Mouse (Mus musculus) cerebellum, adult 9-10 months (tissue): ENCODE data around the gene Ankrd55.

Source experiments
- DNase-seq: peaks from one replicate; pipeline ENCODE4 v3.0.0; 2022

Gene Ankrd55

DNA sequence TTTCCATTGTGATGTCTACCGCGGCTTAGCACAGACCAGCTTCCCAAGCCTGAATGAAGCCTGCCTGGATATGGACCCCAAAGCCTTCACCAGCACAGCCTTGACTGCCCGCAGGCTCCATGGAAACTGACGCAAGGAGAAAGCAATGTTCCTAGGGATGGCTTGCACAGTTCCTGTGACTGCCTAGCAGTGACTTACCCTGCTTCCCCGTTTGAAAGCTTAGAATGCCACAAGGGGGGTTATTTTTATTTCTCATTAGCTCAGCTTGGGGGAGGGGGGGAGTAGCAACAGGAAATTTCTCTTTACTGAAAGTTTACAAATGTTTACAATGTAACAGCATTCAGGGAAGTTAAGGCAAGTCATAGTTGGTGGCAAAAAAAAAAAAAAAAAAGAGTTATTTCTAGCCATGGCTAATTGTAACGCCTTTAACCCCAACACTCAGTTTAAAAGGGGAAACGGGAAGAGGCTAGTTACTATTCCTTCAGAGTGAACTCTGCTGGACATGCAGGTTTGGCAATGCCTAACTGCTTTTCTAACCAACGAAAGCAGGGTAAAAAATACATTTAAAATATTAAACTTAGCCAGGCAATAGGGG, 56.1 kb downstream of the Ankrd55 start:
- no peak for DNase-seq

DNA sequence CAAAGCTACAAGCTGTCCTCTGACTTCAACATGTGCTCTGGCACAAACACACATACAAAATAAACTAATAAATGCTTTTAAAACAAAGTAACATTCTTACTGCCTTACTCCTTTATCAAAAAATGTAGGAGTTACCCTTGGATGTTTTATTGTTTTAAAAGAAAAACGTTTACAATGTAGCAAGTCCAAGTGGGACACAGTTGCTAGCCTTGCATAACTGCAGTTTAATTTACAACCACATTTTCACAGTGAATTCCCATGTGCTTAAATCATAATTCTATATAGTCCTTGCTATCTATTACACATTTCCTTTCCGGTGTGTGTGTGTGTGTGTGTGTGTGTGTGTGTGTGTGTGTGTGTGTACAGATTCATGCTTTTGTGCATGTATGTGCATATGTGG, 57.3 kb downstream of the Ankrd55 start:
- DNase-seq = no peak

DNA sequence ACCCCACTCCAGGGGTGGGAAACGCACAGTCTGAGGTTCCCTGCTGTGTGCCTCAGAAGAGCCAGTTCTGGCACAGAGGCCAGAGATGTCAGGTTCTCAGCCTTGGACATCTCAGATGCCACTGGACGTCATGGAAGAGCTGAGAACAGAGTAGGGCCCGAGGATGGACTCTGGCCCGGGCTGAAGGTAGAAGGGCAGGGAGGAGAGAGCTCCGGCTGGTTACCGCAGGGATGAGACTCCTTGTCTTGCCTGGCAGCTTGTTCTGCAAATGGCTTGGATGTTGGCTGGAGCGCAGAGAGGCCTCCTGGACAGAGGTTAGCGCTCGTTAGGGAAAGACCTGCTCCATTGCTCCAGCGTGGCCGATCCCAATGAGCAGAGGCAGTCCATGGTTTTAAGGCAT, 57.8 kb downstream of the Ankrd55 start:
- no peak for DNase-seq

DNA sequence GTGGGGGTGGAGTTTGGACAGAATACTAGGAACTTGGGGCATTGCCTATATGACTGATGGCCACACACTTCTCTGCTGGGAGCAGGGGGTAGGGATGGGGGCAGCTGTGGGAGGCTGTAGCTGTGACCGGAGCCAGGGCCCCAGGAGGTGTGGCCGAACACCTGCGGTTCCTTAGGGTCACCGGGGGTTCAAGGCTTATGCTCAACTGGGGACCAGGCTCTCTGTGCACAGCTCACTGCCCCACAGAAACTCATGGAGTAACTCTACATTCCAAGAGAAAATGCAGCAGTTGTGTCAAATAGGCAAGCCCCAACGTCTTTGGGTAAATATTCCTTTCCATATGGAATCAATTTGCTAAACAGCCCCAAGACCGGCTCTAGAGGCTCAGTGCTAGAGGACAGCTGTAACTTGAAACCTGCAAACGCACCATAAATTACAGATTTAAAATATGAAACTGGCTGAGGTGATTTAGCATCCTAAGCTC, 58.5 kb downstream of the Ankrd55 start:
- no peak for DNase-seq

DNA sequence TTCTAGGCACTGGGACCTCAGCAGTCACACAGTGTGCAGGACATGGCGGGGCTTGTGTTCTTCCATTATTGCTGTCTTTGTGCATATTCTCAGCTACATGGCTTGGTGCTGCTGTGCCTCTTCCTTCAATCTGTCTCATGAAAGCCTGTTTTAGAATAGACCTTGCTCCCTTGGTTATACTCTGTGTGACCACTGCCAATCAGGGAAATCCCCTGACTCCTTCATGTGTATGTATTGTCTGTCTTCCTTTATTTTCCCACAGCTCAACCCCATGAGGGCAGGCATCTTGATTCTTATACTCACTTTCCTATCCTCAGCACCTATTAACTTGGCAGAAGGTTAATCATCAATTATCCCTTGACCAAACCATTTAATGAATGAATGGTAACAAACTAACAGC, 60.0 kb downstream of the Ankrd55 start:
- no peak for DNase-seq

DNA sequence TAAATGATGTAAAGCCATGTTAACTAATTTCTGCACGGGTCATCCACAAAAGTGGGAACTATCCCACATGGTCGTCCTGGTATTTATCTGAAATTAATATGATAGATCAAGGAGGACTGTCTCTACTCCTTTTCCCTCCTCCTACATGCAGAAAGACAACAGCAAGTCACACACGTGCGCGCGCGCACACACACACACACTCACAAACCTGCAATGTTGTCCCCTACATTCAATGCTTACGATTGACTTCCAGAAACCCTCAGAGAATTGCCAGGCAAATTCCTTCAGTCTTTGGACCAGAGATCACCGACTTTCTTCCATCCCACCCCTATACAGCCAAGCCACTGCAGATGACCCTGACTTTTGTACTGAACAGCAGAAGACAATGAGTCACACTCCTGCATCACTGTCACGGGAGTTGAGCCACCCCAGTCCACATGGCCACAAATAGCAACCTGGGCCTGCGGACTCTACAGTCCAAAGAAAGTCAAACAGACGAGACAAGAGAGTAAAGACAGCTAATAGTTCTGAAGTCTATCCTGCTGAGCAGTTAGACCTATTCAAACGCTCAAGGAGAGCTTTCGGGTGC, 60.7 kb downstream of the Ankrd55 start:
- no peak for DNase-seq

DNA sequence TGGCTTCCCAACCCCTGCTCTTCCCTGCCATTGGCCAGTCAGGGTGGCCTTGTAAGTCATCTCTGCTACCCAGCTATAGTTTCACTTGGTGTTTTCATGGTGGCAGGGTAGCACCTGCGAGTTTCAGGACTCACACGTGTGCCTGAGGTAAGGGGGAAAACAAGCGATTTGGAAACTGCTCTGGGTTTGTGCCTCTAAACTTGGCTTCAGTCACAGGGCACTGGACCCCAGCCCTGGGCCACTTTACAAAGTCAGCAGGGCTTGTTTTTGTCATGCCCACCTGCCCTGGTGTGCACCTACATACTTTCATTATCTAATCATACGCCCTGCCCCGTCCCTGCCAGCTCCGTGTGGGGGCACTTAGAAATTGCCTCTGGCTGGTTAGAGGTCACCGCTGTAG, 61.2 kb downstream of the Ankrd55 start:
- DNase-seq = no peak

DNA sequence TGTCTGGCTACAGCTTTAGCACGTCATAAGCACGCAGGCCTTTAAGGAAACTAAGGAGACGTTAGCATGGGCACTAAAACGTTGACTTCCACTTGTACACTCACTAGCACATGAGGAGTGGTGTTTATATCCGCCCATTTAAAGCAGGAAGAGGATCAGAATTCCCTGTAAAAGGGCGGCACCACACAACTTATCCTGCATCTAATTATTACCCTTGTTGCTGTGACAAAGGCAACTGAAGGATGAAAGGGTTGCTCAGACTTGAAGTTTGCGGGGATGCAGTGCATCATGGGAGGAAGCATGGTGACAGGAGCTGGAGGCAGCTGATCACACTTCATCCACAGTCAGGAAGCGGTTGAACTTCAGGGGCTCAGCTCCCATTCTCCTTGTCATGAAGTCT, 63.7 kb downstream of the Ankrd55 start:
- no peak for DNase-seq

DNA sequence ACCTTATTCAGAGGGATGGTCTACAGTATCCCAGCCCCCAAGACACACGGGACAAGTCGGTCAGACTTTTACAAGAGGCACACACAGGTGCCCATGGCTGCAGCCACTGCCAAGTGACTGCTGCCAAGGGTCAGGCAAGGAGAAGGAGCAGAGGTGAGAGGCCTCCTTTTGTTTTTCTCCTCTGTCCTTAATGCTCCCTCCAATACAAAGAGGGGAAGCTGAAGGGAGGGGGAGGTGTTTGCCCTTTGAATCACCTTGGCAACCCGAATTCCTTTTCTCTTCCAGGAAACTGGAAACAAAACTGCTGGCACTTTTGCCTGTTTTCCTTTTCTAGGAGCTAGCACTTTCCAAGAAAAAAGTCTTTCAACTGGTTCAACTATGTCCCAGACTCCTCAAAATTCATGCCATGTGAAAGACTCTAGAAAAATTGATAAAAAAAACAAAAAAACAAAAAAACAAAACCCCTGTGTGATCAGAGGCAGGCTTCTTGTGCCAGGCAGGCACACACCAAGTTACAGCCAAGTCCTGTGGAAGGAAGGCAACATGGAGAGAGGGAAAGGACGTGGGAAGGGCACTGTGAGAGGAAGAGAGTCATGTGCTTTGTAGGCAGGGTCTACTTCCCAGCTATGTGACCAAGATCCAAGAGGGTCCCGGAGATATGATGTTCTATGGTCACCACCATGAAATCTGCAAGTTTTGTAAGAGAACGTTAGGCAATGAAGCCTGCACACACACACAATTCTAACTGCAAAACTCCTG, 66.0 kb downstream of the Ankrd55 start:
- no peak for DNase-seq

DNA sequence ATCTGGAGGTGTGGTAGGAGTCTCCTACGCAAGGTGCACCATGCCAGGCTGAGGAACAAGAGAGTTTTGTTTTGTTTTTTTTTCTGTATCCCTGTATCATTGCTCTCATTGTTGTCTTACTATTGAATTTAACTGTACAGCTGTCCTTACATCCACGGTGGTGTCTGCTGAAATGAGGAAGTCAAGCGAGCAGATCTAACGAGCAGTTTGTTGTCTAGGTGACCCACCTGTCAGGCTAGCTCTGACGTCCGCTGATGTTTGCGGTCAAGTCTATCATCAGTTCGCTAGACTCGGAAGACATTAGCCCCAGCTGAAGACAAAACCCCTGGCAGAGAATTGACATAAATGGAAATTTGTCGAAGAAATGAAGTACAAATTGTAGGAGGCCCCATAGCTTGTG, 66.7 kb downstream of the Ankrd55 start:
- DNase-seq = no peak

DNA sequence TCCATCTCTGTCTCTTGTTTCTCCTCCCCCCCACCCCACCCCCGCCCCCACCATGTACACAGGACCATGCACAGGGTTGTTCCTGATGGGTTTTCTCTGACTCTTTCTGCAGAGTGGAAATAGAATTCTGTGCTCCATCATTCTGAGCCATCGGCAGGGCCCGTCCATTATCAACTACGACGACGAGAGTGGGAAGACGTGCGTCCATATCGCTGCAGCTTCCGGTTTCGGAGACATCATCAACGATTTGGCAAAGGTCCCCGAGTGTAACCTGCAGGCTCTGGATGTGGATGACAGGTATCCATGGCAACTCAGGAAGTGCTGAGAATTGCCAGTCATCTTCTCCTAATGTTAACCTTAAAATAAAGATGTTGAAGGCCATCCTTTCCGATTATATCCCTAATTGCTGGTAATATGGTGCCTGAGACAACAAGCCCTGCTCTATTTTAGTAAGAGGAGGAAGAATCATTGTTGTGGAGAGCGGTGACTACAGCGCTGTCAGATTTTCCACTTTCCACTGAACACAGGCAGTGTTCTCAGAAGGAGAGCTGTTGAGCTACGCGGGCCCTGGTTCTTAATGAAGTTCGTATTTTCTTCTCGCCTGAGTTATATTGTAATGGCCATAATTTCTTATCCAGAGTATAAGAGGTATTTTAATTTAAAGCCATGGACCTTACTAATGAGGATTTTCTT, 67.7 kb downstream of the Ankrd55 start:
- DNase-seq = no peak

DNA sequence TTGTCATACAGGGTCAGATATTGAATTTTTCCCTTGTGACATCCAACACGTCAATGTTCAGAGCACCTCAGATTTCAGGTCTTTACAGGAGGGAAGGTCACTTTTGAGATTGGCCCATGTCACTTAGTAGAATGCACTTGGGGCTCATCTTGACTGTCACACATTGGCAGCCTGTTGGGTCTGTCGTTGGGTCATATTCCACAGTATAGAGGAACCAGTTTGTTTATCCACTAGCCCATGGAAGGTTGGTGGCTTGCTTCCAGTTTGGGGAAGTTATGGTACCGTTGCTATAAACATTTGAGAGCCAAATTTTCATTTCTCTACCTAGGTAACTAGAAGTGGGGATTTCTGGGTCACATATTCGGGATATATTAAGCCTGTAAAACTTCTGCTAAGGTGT, 73.3 kb downstream of the Ankrd55 start:
- DNase-seq = no peak

DNA sequence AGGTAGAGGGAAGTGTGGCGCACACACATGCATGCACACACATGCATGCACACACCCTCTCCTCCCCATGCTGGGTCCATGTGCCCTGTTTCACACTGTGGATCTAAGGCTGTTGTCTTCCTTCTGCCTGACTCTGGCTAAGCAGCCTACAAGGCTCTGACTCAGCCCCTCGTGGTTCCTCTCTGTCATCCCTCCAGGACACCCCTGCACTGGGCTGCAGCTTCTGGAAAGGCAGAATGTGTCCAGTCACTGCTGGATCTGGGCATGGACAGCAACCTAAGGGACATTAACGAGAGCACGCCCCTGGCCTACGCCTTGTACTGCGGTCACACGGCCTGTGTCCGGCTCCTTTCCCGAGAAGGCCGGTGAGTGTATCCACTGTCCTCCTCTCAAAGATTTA, 75.0 kb downstream of the Ankrd55 start:
- DNase-seq = no peak

DNA sequence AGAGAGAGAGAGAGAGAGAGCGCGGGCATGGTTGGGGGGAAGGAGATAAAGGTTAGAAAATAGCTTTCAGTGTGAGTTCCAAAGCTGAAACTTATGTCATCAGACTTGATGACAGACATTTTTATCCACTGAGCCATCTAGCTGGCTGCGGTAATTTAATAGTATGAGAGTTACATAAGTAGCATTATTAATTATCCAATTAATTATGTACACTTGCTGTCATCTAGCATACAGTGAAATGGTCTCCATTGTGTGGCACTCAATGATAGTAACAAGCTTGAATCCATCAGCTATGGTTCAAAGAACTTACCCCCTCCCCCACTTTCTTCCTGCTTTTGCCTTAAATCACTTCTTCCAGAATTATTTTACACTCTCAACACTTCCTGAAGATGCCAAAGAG, 75.5 kb downstream of the Ankrd55 start:
- DNase-seq = no peak

DNA sequence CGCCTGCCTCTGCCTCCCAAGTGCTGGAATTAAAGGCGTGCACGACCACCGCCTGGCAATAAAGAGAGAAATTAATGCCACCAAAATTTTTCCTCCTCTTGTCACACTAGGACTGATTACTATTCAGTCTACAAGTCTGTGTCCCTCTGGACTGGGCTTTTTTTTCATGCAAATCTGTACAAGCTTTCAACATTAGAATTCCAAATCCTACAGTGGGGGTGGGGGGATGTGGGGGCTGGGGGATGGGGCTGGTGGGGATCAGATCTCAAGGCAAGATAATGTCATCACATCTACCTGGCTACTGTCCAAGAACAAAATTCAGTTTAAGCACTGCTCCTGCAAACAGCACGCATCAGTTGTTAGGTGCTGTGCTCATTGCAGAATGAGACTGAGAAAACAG, 76.4 kb downstream of the Ankrd55 start:
- DNase-seq = no peak

DNA sequence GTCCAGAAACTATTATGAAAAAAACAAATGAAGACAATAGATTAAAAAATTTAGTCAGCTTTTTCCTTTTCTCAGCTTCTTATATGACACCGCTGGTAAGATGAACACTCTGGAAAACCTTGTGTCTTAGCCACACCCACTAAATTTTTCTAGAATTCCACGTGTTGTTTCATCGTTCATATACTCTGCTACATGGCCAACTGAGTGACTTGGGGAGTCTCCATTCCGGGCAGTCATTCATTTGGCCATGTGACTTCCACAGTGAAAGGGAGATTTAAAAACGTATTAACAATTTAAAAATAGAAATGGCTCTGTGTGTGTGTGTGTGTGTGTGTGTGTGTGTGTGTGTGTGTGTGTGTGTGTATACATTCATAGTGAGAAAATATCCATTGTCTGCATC, 77.1 kb downstream of the Ankrd55 start:
- DNase-seq = no peak

DNA sequence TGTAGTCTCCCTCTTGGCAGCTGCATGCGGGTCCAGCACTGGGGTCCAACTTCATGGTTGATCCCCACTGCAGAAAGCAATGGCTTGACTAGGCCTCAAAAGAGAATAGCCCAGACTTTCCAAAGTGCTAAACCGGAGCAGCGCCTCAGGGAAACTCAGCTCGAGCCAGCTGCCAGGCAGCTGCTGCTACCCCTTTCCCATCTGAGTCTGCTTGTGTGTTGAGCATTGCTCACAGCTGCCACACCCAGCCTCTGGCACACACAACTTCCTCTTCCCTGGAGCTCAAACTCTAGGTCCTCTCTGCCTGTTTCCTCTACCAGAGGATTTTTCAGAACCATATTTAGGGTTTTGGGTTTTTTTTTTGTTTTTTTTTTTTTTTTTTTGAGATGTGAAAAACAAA, 77.5 kb downstream of the Ankrd55 start:
- no peak for DNase-seq

DNA sequence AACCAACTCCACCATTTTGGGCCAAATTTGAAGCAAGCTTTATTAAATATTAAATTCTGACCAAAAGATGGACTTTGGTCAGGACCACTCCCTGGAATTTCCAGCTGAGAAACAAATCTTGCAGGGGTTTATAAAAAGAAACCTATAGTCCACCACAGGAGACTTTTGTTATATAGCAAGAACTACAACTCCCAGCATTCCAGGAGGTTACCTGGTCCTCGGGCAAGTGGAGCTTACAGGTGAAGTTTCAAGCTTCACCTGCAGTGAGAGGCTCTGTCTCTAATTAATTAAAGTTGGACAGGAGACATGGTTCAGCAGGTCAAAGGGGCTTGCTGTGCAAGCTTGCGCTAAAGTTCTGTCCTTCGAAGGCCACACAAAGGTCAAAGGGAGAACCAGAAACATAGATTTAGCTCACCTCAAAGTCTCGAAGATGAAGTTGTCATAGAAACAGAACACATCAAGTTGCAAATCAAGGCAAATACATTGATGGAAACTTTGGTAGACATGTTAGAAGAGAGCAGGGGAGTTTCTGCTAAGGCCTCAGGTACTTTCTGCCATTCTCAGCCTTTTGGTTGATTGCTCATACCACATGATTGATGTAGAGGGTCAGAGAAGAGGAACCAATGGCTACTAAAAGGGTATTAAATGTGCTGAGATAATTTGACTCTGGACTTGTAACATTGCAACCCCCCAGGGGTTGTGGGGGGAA, 78.2 kb downstream of the Ankrd55 start:
- DNase-seq = no peak

DNA sequence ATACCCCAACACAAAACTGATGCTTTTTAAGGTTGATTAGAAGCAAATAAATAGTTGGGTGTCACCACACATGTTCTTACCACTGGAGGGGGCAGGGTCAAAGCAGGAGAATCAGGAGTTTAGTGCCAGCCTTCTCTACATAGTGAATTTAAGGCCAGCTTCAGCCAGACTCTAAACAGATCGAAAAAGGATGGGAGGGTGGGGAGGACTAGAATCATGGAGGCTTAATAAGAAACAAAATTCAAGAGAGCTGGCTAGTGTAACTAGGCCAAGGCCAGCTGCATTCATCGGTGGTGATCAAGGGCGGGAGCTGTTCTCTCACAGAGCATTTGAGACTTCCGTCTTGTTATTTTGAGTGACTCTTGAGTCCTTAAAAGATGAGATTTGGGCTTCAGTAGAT, 83.5 kb downstream of the Ankrd55 start:
- no peak for DNase-seq

DNA sequence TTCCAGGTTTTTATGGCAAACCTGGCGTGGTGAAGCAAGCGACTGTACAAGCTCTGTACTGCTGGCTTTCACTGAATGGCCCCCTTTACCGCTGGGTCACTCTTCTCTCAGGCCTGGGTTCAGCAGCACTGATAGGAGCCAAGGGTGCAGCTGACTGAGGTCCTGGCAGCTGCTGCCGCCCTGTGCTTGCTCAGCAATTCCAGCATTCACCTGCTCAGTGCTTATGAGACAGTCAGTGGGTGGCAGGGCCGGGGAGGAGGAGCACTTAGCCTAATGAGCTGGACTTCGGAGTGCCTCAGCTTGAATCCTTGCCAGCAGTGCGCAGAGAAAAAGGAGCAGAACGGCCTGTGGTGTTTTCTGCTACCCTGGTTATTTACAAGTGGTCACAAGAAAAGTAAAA, 87.5 kb downstream of the Ankrd55 start:
- DNase-seq = no peak

DNA sequence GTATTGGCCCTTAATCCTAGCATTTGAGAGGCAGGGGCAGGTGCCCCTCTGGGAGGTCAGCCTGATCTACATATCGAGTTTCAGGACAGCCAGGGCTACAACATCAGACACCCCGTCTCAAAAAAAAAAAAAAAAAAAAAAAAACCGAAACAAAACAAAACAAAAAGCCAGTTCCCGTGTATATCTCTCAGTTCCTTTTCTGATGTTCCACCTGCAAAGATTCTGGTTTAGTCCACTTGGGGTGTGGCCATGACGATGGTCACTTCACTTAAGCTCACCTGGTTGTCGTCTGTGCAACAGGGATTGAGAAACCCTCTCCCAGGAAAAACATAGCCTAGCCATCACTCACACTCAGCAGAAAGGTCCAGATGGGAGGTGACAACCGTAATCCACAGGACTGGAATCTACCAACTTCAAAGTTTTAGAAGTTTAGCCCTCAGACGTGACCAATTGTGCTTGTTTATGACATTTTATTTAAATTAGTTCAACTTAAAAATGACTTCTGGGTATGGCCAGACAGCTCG, 90.6 kb downstream of the Ankrd55 start:
- no peak for DNase-seq

DNA sequence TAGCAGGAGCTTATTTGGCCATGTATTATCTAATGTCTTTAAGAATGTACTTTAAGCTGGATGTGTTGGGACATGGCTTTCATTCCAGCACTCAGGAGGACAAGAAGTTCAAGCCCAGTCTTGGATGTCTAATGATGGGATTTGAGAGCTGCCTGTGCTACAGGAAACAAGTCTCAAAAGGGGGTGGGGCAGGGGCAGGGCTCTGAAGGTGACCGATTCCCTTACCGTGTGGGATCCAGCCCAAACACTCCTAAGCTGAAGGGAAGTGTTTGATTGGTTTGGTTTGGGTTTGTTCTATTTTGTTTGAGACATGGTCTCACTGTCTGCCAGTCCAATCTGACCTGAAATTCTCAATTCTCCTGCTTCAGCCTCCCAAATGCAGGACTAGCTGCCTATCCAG, 93.2 kb downstream of the Ankrd55 start:
- no peak for DNase-seq

DNA sequence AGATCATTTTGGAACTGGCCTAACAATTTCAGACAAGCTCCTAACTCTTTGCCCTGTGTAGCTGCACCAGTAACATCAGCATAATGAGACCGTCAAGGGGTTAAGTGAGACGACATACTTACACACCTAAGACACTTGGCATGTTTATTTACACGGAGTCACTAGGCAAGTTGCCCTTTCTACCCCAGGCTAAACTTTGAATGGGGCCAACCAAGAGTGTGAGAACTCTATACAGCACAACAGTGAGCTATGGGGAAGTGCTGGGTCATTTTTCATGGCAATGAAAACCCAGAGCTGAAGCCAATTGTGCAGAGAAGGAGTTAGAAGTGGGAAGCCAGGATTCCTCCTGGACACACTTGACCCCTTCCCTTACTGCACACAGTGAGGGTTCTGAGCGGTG, 94.2 kb downstream of the Ankrd55 start:
- DNase-seq = no peak
